Mouse (Mus musculus) Muller cell, postnatal 12 days (primary cell): ENCODE results near the gene Nsf.

Experiments
- DNase-seq: peaks from one replicate; pipeline ENCODE4 v3.0.0-alpha.2; 2015; ENCODE audit errors: inconsistent ontology term

The Nsf gene

DNA sequence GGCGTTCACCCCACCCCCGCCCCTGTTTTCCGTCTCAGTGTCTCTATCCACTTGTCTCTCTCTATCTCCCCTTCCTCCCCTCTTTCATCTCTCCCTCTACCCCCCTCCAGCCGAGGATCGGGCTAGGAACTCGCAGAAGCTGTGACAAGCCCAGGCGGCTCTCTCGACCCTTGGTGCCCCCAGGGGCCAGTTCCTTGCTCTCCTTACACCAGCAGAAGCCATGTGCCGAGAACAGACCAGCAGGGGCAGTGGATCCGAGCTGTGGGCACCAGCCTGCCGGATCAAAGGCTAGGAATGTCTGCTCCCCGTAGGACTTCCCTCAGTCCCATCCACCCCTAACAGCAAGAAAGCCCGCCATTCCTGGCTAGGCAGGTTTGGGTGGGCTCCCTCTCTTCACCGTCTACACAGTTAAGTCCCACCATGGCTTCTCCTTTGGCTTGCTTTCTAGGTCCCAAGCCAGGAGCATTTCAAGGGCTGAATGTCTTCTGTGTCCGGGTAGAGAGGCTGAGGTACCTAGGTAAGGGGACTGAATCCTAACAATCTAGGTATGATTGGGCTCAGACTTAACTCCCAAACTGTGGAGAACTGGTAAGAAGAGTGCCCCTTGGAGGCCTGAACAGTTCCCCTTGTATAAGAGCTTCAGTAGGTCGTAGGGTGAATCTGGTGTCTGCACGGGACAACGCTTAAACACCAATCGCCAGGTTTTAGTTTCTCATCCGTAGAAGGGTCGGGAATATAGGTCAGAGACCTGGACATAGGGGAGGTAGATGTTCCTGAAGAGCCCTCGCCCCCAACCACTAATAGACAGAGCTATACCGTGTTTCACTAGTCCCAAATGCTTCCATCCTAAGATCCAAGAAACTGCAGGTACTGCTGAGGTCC is 181.1 kb downstream of the Nsf start:
- no peak for DNase-seq
